Mouse (Mus musculus) thymus, adult 2 months (tissue): ENCODE measurements around the gene Alkbh2. TPM values are rescaled to one million over a fixed set of nuclear protein-coding genes. Genes with fewer than 3 reads are reported as not detected.
A peak's percentile ranks its signal among the peaks of the same experiment; 100 is the strongest.

ENCODE experiments used
- DNase-seq: peaks from one replicate; pipeline ENCODE4 v3.0.0; 2021
- H3K27ac ChIP-seq: fragments of 200-500 bp; 2 replicates; pipeline ENCODE4 v1.5.1; 2012; ENCODE audit warnings: low read length, control low read depth; ENCODE audit not compliant: control insufficient read depth, insufficient read depth
- H3K27me3 ChIP-seq: fragments of 200-500 bp; 2 replicates; pipeline ENCODE4 v1.6.1; 2012; ENCODE audit warnings: mild to moderate bottlenecking, low read length, moderate library complexity, mixed read lengths; ENCODE audit not compliant: control insufficient read depth, insufficient read depth
- H3K36me3 ChIP-seq: fragments of 200-500 bp; 2 replicates; pipeline ENCODE4 v1.6.1; 2012; ENCODE audit warnings: mild to moderate bottlenecking, low read length, moderate library complexity; ENCODE audit not compliant: control insufficient read depth, insufficient read depth
- H3K4me1 ChIP-seq: fragments of 200-500 bp; replicated peaks from 2 replicates; pipeline ENCODE4 v1.6.1; 2012; ENCODE audit warnings: low read length; ENCODE audit not compliant: control insufficient read depth, insufficient read depth
- H3K4me3 ChIP-seq: fragments of 200-500 bp; 2 replicates; pipeline ENCODE4 v1.5.1; 2012; ENCODE audit warnings: mild to moderate bottlenecking, low read length, control low read depth, moderate library complexity; ENCODE audit not compliant: control insufficient read depth, insufficient read depth
- CTCF ChIP-seq: fragments of 200-500 bp; IDR thresholded peaks from 2 replicates; pipeline ENCODE4 v1.5.1; 2012; ENCODE audit warnings: mild to moderate bottlenecking, control low read depth, low read length, moderate library complexity, borderline replicate concordance; ENCODE audit not compliant: control insufficient read depth, poor library complexity, insufficient read depth; ENCODE audit errors: extremely low read depth
- POLR2A ChIP-seq: fragments of 200-500 bp; IDR thresholded peaks from 2 replicates; pipeline ENCODE4 v1.6.1; 2012; ENCODE audit warnings: mild to moderate bottlenecking, low read length, control low read depth, moderate library complexity; ENCODE audit not compliant: control insufficient read depth, poor library complexity, insufficient read depth; ENCODE audit errors: extremely low read depth
- WGBS: fragments of 180-500 bp; shearing (Covaris S2); methylation state at CpG from one replicate; pipeline ENCODE4 v1.1.7; 2018; 5-methylcytosine and 5-hydroxymethylcytosine counted together
- polyA plus RNA-seq: library from polyadenylated mRNA; depleted of rRNA; stranded (reverse); fragments of >200 nt; gene quantifications from 2 replicates; pipeline ENCODE4 v1.2.3, GENCODE M21; 2012; rRNA removed

Alkbh2 gene
- polyA plus RNA-seq = 10.5 and 14.5 TPM in 2 replicates

- Histone ChIP-seq H3K27me3 (no peaks in the 10 kb centered on the region), H3K4me1 (peaks cover 18% of the 10 kb centered on the region), H3K27ac (peak within 1 kb of the TSS; percentile 29; the same call in 1 of the 2 replicates), H3K4me3 (peak within 1 kb of the TSS; percentile 55), H3K36me3 (0 out of 2 replicates have a peak, but pooled peaks cover 4% of the 10 kb centered on the region)
- peak; percentile 86 for DNase-seq
- TF ChIP-seq POLR2A (no peak), CTCF (peak; percentile 98)
- 3% methylated on average over 69 of the region's 69 CpGs for WGBS
Observed at GRCm38 (mm10) chr5:114127374-114128349, at the start of gene Alkbh2. Alkbh2 (minus strand) TSS chr5:114128218.

GRCm38 (mm10) chr5:114176548-114177400, 48.8 kb upstream of the Alkbh2 start:
- no peak overlapping the region for H3K4me3 ChIP-seq
- no peak overlapping the region for H3K27ac ChIP-seq

GRCm38 (mm10) chr5:114175596-114176171, 47.7 kb upstream of the Alkbh2 start:
- peaks cover 9% of the 10 kb centered on the region for H3K4me1 ChIP-seq
- H3K27me3 ChIP-seq = no peaks in the 10 kb centered on the region
- no peak overlapping the region for H3K27ac ChIP-seq
- no peaks in the 10 kb centered on the region for H3K36me3 ChIP-seq
- TF ChIP-seq POLR2A = no peak
- no peak for TF ChIP-seq CTCF
- WGBS = under 1% methylated on average over 25 of the region's 26 CpGs
- H3K4me3 ChIP-seq = peak overlapping the region; percentile 40
- DNase-seq = peak; percentile 57

More at GRCm38 (mm10) chr5:114176548-114177400, 48.8 kb upstream of the Alkbh2 start:
- TF ChIP-seq POLR2A (no peak), CTCF (no peak)
- Histone ChIP-seq H3K27me3 (no peaks in the 10 kb centered on the region), H3K4me1 (peaks cover 9% of the 10 kb centered on the region), H3K36me3 (no peaks in the 10 kb centered on the region)
- 68% methylated on average over 8 of the region's 8 CpGs for WGBS
- DNase-seq = no peak

GRCm38 (mm10) chr5:114174639-114175038, 46.6 kb upstream of the Alkbh2 start:
- Histone ChIP-seq H3K36me3 (no peaks in the 10 kb centered on the region), H3K27ac (no peak overlapping the region), H3K4me3 (no peak overlapping the region), H3K4me1 (peaks cover 9% of the 10 kb centered on the region), H3K27me3 (no peaks in the 10 kb centered on the region)
- DNase-seq = peak; percentile 16
- WGBS = 21% methylated on average over 16 of the region's 16 CpGs
- TF ChIP-seq POLR2A = no peak
- 0 out of 2 replicates have a peak, but pooled peaks have one; percentile 31 for TF ChIP-seq CTCF

GRCm38 (mm10) chr5:114173877-114174581, 46.0 kb upstream of the Alkbh2 start:
- 27% methylated on average over 16 of the region's 16 CpGs for WGBS
- no peak for TF ChIP-seq CTCF
- no peak for TF ChIP-seq POLR2A
- DNase-seq = no peak
- no peak overlapping the region for H3K4me3 ChIP-seq
- no peak overlapping the region for H3K27ac ChIP-seq
- H3K27me3 ChIP-seq = no peaks in the 10 kb centered on the region
- H3K36me3 ChIP-seq = no peaks in the 10 kb centered on the region
- peaks cover 9% of the 10 kb centered on the region for H3K4me1 ChIP-seq

- TF ChIP-seq POLR2A = no peak
- TF ChIP-seq CTCF = no peak
- peaks cover 9% of the 10 kb centered on the region for H3K4me1 ChIP-seq
- H3K4me3 ChIP-seq = no peak overlapping the region
- DNase-seq = no peak
- H3K27ac ChIP-seq = no peak overlapping the region
- 59% methylated on average over 7 of the region's 7 CpGs for WGBS
- no peaks in the 10 kb centered on the region for H3K27me3 ChIP-seq
- no peaks in the 10 kb centered on the region for H3K36me3 ChIP-seq
Observed at GRCm38 (mm10) chr5:114173458-114173857, 45.4 kb upstream of the Alkbh2 start.
